Mouse (Mus musculus) kidney, adult 2 months (tissue): ENCODE data around the gene Erbb2. TPM values are rescaled to one million over a fixed set of nuclear protein-coding genes. Genes with fewer than 3 reads are reported as not detected.

Experiments used
- DNase-seq: peaks from one replicate; pipeline ENCODE4 v3.0.0; 2021
- H3K27ac ChIP-seq: fragments of 200-500 bp; 2 replicates; pipeline ENCODE4 v1.5.1; 2012; ENCODE audit warnings: low read depth, low read length, control low read depth, inconsistent platforms; ENCODE audit not compliant: insufficient read depth
- H3K27me3 ChIP-seq: fragments of 200-500 bp; replicated peaks from 2 replicates; pipeline ENCODE4 v1.6.1; 2012; ENCODE audit warnings: mild to moderate bottlenecking, moderate library complexity, low read length, inconsistent platforms; ENCODE audit not compliant: control insufficient read depth, insufficient read depth
- H3K36me3 ChIP-seq: fragments of 200-500 bp; 2 replicates; pipeline ENCODE4 v1.6.1; 2012; ENCODE audit warnings: mild to moderate bottlenecking, moderate library complexity, low read length, inconsistent platforms; ENCODE audit not compliant: control insufficient read depth, insufficient read depth
- H3K4me1 ChIP-seq: fragments of 200-500 bp; 2 replicates; pipeline ENCODE4 v1.6.1; 2011; ENCODE audit warnings: low read length; ENCODE audit not compliant: control insufficient read depth, insufficient read depth
- H3K4me3 ChIP-seq: fragments of 200-500 bp; 2 replicates; pipeline ENCODE4 v1.5.1; 2011; ENCODE audit warnings: mild to moderate bottlenecking, low read depth, low read length, control low read depth; ENCODE audit not compliant: insufficient read depth
- CTCF ChIP-seq: fragments of 200-500 bp; conservative IDR thresholded peaks from 2 replicates; pipeline ENCODE4 v1.5.1; 2011; ENCODE audit warnings: low read depth, mild to moderate bottlenecking, control low read depth, low read length, moderate library complexity, mixed read lengths; ENCODE audit not compliant: insufficient read depth, insufficient read length
- POLR2A ChIP-seq: fragments of 200-500 bp; IDR thresholded peaks from one replicate; pipeline ENCODE4 v1.6.1; 2011; ENCODE audit warnings: low read depth, low read length, control low read depth
- WGBS: fragments of 180-500 bp; shearing (Covaris S2); methylation state at CpG from one replicate; pipeline ENCODE4 v1.1.7; 2018; 5-methylcytosine and 5-hydroxymethylcytosine counted together
- polyA plus RNA-seq: library from polyadenylated mRNA; depleted of rRNA; stranded (reverse); fragments of >200 nt; gene quantifications from 2 replicates; pipeline ENCODE4 v1.2.3, GENCODE M21; 2012

The Erbb2 gene
- polyA plus RNA-seq, 1 experiment = 44.8 TPM

DNA sequence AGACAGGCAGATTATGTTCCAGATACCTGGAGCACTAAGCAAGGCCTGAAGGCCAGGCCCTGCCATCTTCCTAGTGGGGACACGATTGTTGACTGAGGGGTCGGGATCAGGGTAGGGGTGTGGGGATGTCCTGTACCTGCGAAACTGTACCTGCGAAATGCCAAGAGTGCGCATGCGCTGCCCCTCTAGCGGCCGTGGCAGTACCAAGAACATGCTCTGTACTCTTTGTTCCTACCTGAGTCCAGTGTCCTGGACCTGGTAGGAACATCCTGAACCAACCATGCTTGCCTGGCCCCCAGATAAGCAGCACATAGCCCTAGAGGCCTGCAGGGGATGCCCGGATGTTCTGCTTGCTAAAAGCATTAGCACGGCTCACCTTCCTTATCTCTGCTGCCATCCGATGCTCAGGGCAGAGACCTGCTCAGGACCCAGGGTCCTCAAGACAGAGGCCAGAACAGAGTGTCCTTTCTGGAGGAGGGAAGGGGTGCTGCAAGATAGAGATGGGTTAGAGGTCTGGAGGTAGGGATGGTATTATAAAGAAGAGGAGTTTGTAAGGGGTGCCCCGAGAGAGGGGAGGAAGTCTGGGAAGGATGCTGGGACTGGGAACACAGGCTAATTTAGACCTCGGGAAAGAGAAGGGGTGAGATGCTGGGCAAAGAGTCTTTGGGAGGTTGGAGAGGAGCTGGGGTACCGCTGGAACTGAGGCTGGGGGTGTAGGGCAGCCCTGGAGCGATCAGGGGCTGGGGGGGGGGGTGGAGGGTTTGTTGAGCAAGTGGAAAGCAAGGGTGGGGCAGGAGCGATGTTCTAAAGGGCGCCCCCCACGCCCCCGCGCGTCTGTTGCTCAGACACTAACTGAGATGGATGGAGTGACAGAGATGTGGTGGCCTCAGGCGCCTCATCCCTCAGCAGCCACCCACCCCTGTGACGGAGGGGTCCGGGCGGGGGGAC is 26.4 kb upstream of the Erbb2 start, which contains the start of gene Pnmt:
Pnmt (plus strand) TSS at position 813 of the 948 bp plus-strand sequence.
- H3K27me3 ChIP-seq = no peaks in the 10 kb centered on the region
- no peaks in the 10 kb centered on the region for H3K4me1 ChIP-seq
- H3K27ac ChIP-seq = no peak within 1 kb of the TSS
- 60% methylated on average over 25 of the region's 25 CpGs for WGBS
- TF ChIP-seq POLR2A (no peak), CTCF (no peak)
- no peak within 1 kb of the TSS for H3K4me3 ChIP-seq
- no peaks in the 10 kb centered on the region for H3K36me3 ChIP-seq
- DNase-seq = no peak

DNA sequence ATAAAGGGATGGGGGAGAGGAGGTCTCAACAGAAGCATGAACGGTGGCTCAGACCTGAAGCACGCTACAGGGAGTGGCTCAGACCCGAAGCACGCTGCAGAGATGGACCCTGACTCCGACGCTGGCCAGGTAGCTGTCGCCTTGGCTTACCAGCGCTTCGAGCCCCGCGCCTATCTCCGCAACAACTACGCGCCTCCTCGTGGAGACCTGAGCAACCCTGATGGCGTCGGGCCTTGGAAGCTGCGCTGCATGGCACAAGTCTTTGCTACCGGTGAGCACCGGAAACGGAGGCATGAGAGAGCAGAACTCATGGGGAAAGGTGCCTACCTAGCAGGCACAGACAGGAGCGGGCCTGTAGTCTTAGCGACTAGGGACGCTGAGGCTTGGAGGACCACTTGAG is 25.7 kb upstream of the Erbb2 start:
- no peak overlapping the region for H3K4me3 ChIP-seq
- H3K4me1 ChIP-seq = no peaks in the 10 kb centered on the region
- no peak for TF ChIP-seq CTCF
- TF ChIP-seq POLR2A = no peak
- WGBS = 28% methylated on average over 24 of the region's 24 CpGs
- no peak for DNase-seq
- no peak overlapping the region for H3K27ac ChIP-seq
- no peaks in the 10 kb centered on the region for H3K36me3 ChIP-seq
- no peaks in the 10 kb centered on the region for H3K27me3 ChIP-seq

DNA sequence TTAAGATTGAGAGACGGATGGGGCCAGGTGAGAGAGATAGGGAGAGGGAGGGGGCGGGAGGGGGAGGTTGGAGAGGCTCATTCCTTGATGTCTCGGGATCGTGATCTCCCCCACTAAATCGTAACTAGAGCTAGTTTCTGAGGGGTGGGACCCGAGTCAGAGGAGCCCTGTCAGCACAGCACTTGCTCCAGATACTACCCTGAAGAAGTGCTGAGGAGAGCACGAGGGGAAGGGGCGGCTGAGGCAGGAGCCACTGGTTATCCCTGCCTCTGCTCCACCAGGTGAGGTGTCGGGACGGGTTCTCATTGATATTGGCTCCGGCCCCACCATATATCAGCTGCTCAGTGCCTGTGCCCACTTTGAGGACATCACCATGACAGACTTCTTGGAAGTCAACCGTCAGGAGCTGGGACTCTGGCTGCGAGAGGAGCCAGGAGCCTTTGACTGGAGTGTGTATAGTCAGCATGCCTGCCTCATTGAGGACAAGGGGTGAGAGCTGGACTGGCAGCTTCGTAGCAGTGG is 25.2 kb upstream of the Erbb2 start:
- 45% methylated on average over 14 of the region's 14 CpGs for WGBS
- Histone ChIP-seq H3K36me3 (no peaks in the 10 kb centered on the region), H3K4me1 (no peaks in the 10 kb centered on the region), H3K27ac (no peak overlapping the region), H3K27me3 (no peaks in the 10 kb centered on the region), H3K4me3 (no peak overlapping the region)
- no peak for DNase-seq
- TF ChIP-seq POLR2A (no peak), CTCF (no peak)

DNA sequence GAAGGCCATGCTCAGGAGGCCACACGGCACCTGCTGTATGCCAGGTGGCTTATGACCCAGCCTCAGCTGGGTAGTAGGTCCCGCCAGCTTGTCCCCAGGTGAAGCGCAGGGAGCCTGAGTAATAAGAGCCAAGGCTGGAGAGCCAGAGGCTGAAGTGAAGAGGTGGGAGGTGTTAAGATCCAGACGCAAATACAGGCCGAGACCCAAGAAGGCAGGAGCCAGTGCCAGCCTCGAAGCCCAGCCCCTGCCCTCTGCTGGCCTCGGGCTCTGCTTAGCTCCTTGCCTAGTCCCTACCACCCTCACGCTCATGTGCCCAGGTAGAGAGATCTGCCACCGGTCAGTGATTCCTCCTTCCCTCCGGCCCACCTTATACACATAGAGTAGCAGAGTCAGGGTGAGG is 24.0 kb upstream of the Erbb2 start:
- no peaks in the 10 kb centered on the region for H3K27me3 ChIP-seq
- DNase-seq = peak; percentile 41
- H3K4me1 ChIP-seq = no peaks in the 10 kb centered on the region
- H3K27ac ChIP-seq = peak overlapping the region; percentile 19; the same call in 1 of the 2 replicates
- no peak overlapping the region for H3K4me3 ChIP-seq
- TF ChIP-seq POLR2A = no peak
- no peak for TF ChIP-seq CTCF
- WGBS = 43% methylated on average over 10 of the region's 10 CpGs
- H3K36me3 ChIP-seq = no peaks in the 10 kb centered on the region

DNA sequence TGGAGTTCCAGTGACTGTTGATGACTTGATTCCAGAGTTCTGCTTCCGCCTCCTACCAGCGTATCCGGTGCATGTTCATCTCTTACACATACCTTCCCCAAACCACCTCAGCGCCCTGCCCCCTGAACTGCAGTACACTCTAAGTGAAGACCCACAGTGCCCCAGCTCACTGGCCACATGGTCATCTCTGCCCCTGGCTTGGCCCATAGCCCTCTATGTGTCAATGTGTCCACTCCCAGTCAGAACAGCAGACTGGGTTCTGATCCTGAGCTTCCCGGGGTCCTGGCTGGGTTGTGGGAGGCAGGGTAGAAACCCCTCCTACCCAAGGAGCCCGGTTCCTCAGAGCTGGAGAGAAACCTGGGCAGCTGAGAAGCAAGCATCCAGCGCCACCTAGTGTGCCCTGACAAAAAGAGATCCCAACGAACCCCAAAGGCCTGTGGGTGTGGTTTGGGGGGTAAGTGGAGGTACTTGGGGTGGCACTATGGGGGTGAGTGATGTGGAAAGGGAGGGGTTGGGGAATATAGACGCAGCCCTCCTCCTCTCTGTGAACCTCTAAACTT is 23.0 kb upstream of the Erbb2 start:
- 19% methylated on average over 9 of the region's 9 CpGs for WGBS
- no peak for TF ChIP-seq POLR2A
- TF ChIP-seq CTCF = peak; percentile 63
- no peaks in the 10 kb centered on the region for H3K27me3 ChIP-seq

DNA sequence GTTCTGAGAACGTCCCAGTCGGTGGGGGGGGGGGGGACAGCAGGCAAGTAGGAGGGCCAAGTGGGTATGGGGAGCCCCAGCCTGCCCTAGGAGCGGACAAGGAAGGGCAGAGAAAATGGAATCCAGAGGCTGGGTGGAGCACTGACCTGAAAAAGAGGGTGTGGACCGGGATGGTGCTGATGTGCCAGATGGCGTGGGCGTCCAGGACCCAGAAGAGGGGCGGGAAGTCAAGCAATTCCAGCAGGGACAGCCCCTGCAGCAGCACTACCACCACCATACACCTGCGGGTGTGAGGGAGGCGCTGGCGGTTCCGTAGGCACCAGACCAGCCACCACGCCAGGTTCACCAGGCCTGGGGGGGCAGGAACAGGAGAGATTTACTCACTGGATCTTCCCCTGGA is 22.1 kb upstream of the Erbb2 start:
- TF ChIP-seq POLR2A = no peak
- no peak for TF ChIP-seq CTCF
- Histone ChIP-seq H3K4me1 (peaks cover 11% of the 10 kb centered on the region), H3K4me3 (no peak overlapping the region), H3K36me3 (no peaks in the 10 kb centered on the region), H3K27me3 (no peaks in the 10 kb centered on the region), H3K27ac (no peak overlapping the region)
- WGBS = 83% methylated on average over 12 of the region's 12 CpGs
- DNase-seq = no peak

More for the DNA sequence above, 23.0 kb upstream of the Erbb2 start:
- H3K27ac ChIP-seq = no peak overlapping the region; the same call in 1 of the 2 replicates
- peaks cover 5% of the 10 kb centered on the region for H3K4me1 ChIP-seq
- H3K4me3 ChIP-seq = no peak overlapping the region
- peak; percentile 70 for DNase-seq
- H3K36me3 ChIP-seq = no peaks in the 10 kb centered on the region

DNA sequence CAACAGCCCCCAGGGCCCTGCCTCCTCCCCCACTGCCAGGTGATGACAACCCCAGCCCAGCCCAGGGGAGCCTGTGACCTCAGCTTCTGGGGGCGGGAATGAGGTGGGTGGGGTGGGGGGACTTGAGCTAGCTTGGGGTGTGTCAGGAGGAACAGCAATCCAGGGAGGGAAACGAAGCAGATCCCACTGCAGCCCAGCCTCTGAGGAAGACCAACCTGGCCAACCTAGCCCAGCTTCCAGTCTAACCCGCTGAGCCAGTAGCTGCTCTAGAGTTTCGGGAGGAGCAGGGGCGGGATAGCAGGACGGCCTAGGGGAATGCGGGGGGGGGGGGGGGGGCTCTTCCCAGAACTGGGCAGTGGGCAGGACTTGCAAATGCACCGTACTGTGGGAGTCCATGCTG is 20.2 kb upstream of the Erbb2 start:
- Histone ChIP-seq H3K4me1 (peaks cover 13% of the 10 kb centered on the region), H3K4me3 (no peak overlapping the region), H3K27me3 (no peaks in the 10 kb centered on the region), H3K27ac (no peak overlapping the region), H3K36me3 (no peaks in the 10 kb centered on the region)
- DNase-seq = no peak
- TF ChIP-seq POLR2A (no peak), CTCF (no peak)
- WGBS = 54% methylated on average over 7 of the region's 8 CpGs
